Mouse (Mus musculus) MEL (cell line): ENCODE measurements around the gene A730061H03Rik. TPM values are rescaled to one million over a fixed set of nuclear protein-coding genes. Genes with fewer than 3 reads are reported as not detected.

Experiments
- DNase-seq: peaks from one replicate; pipeline ENCODE4 v3.0.0; 2011; ENCODE audit warnings: low read depth, low spot score
- H3K27ac ChIP-seq: 2 replicates; pipeline ENCODE4 v1.5.1; 2012; ENCODE audit warnings: low read depth, mild to moderate bottlenecking, control low read depth, low read length, moderate library complexity; ENCODE audit not compliant: control insufficient read depth
- H3K27me3 ChIP-seq, 2 experiments: fragments of 150-350 bp in 1 of 2; sonication (generic) in 1 of 2; 2 replicates each; pipeline ENCODE4 v1.6.1; 2012; ENCODE audit warnings: low read length in 2 of 2, mild to moderate bottlenecking in 2 of 2, improper control_type of control experiment in 1 of 2, moderate library complexity in 1 of 2; ENCODE audit not compliant: insufficient read depth in 2 of 2, control insufficient read depth in 1 of 2
- H3K36me3 ChIP-seq, 2 experiments: 2 replicates each; pipeline ENCODE4 v1.6.1; 2012 to 2014; ENCODE audit warnings: low read length in 2 of 2, improper control_type of control experiment in 1 of 2, inconsistent platforms in 1 of 2, mild to moderate bottlenecking in 1 of 2; ENCODE audit not compliant: insufficient read depth in 2 of 2, control insufficient read depth in 1 of 2
- H3K4me1 ChIP-seq, 2 experiments: fragments of 150-350 bp in 1 of 2; sonication (generic) in 1 of 2; 2 replicates each; pipeline ENCODE4 v1.6.1; 2012; ENCODE audit warnings: low read length in 2 of 2, improper control_type of control experiment in 1 of 2, mild to moderate bottlenecking in 1 of 2; ENCODE audit not compliant: insufficient read depth in 2 of 2, control insufficient read depth in 1 of 2
- H3K4me3 ChIP-seq, 2 experiments: fragments of 150-350 bp in 1 of 2; sonication (generic) in 1 of 2; 2 replicates each; pipeline ENCODE4 v1.5.1; 2012; ENCODE audit warnings: low read depth in 2 of 2, low read length in 2 of 2, mild to moderate bottlenecking in 2 of 2, moderate library complexity in 2 of 2, control low read depth in 1 of 2, improper control_type of control experiment in 1 of 2; ENCODE audit not compliant: control insufficient read depth in 1 of 2, insufficient read depth in 1 of 2
- H3K79me2 ChIP-seq: 2 replicates; pipeline ENCODE4 v1.6.1; 2012; ENCODE audit warnings: mild to moderate bottlenecking, low read length, moderate library complexity; ENCODE audit not compliant: control insufficient read depth, poor library complexity, insufficient read depth
- H3K9ac ChIP-seq: 2 replicates; pipeline ENCODE4 v1.6.1; 2012; ENCODE audit warnings: low read depth, mild to moderate bottlenecking, control low read depth, low read length, moderate library complexity; ENCODE audit not compliant: control insufficient read depth, poor library complexity, severe bottlenecking
- H3K9me3 ChIP-seq: fragments of 150-350 bp; sonication (generic); replicated peaks from 2 replicates; pipeline ENCODE4 v1.6.1; 2012; ENCODE audit warnings: mild to moderate bottlenecking, low read length, improper control_type of control experiment, moderate library complexity; ENCODE audit not compliant: insufficient read depth
- CHD1 ChIP-seq: IDR thresholded peaks from 2 replicates; pipeline ENCODE4 v1.6.1; 2012; ENCODE audit warnings: low read depth, mild to moderate bottlenecking, inconsistent platforms, low read length, improper control_type of control experiment
- CHD2 ChIP-seq: IDR thresholded peaks from 2 replicates; pipeline ENCODE4 v1.6.1; 2011; ENCODE audit warnings: low read length, improper control_type of control experiment
- CTCF ChIP-seq, 3 experiments: IDR thresholded peaks in 2 of 3; conservative IDR thresholded peaks in 1 of 3; 2 replicates each; pipeline ENCODE4 v1.5.1; 2011 to 2012; ENCODE audit warnings: low read length in 3 of 3, low read depth in 2 of 3, mild to moderate bottlenecking in 2 of 3, improper control_type of control experiment in 1 of 3, inconsistent platforms in 1 of 3, mixed read lengths in 1 of 3, moderate library complexity in 1 of 3; ENCODE audit not compliant: control insufficient read depth in 1 of 3, insufficient read depth in 1 of 3, poor library complexity in 1 of 3, severe bottlenecking in 1 of 3
- E2F4 ChIP-seq: IDR thresholded peaks from 2 replicates; pipeline ENCODE4 v1.6.1; 2011; ENCODE audit warnings: low read depth, low read length, improper control_type of control experiment, borderline replicate concordance
- ELF1 ChIP-seq: IDR thresholded peaks from 2 replicates; pipeline ENCODE4 v1.6.1; 2014; ENCODE audit warnings: low read depth, mild to moderate bottlenecking, inconsistent platforms, low read length, improper control_type of control experiment, moderate library complexity
- ETS1 ChIP-seq: IDR thresholded peaks from 2 replicates; pipeline ENCODE4 v1.6.1; 2012; ENCODE audit warnings: low read depth, mild to moderate bottlenecking, inconsistent platforms, low read length, improper control_type of control experiment, moderate library complexity
- GABPA ChIP-seq: IDR thresholded peaks from 2 replicates; pipeline ENCODE4 v1.6.1; 2012; ENCODE audit warnings: low read depth, mild to moderate bottlenecking, inconsistent platforms, low read length, improper control_type of control experiment, moderate library complexity
- HCFC1 ChIP-seq: IDR thresholded peaks from 2 replicates; pipeline ENCODE4 v1.6.1; 2012; ENCODE audit warnings: low read depth, mild to moderate bottlenecking, inconsistent platforms, low read length, improper control_type of control experiment, moderate library complexity
- JUND ChIP-seq: IDR thresholded peaks from 2 replicates; pipeline ENCODE4 v1.6.1; 2011; ENCODE audit warnings: low read depth, mild to moderate bottlenecking, improper control_type of control experiment, low read length
- MAFK ChIP-seq: IDR thresholded peaks from 2 replicates; pipeline ENCODE4 v1.6.1; 2011; ENCODE audit warnings: low read depth, mild to moderate bottlenecking, low read length, improper control_type of control experiment, borderline replicate concordance
- MAX ChIP-seq: IDR thresholded peaks from 2 replicates; pipeline ENCODE4 v1.6.1; 2011; ENCODE audit warnings: low read length, improper control_type of control experiment
- MAZ ChIP-seq: IDR thresholded peaks from 2 replicates; pipeline ENCODE4 v1.6.1; 2012; ENCODE audit warnings: low read depth, mild to moderate bottlenecking, inconsistent platforms, low read length, improper control_type of control experiment
- MEF2A ChIP-seq: IDR thresholded peaks from 2 replicates; pipeline ENCODE4 v1.6.1; 2014; ENCODE audit warnings: low read depth, mild to moderate bottlenecking, inconsistent platforms, low read length, improper control_type of control experiment; ENCODE audit not compliant: poor library complexity, insufficient replicate concordance, severe bottlenecking; ENCODE audit errors: extremely low read depth
- MXI1 ChIP-seq: IDR thresholded peaks from 2 replicates; pipeline ENCODE4 v1.6.1; 2011; ENCODE audit warnings: mild to moderate bottlenecking, low read depth, low read length, improper control_type of control experiment
- MYC ChIP-seq: IDR thresholded peaks from 2 replicates; pipeline ENCODE4 v1.6.1; 2011; ENCODE audit warnings: low read depth, mild to moderate bottlenecking, low read length, improper control_type of control experiment, moderate library complexity
- NELFE ChIP-seq: IDR thresholded peaks from 2 replicates; pipeline ENCODE4 v1.6.1; 2011; ENCODE audit warnings: low read depth, low read length, improper control_type of control experiment
- NRF1 ChIP-seq: IDR thresholded peaks from 2 replicates; pipeline ENCODE4 v1.6.1; 2014; ENCODE audit warnings: low read depth, mild to moderate bottlenecking, inconsistent platforms, low read length, improper control_type of control experiment, moderate library complexity; ENCODE audit not compliant: poor library complexity, insufficient read depth, severe bottlenecking
- POLR2A ChIP-seq, 2 experiments: IDR thresholded peaks; 2 replicates each; pipeline ENCODE4 v1.6.1; 2011 to 2012; ENCODE audit warnings: low read length in 2 of 2, mild to moderate bottlenecking in 2 of 2, control low read depth in 1 of 2, improper control_type of control experiment in 1 of 2, low read depth in 1 of 2, moderate library complexity in 1 of 2; ENCODE audit not compliant: control insufficient read depth in 1 of 2, insufficient read depth in 1 of 2, poor library complexity in 1 of 2
- POLR2AphosphoS2 ChIP-seq: IDR thresholded peaks from 2 replicates; pipeline ENCODE4 v1.6.1; 2011; ENCODE audit warnings: low read length, improper control_type of control experiment
- POLR2AphosphoS5 ChIP-seq: IDR thresholded peaks from 2 replicates; pipeline ENCODE4 v1.6.1; 2012; ENCODE audit warnings: low read depth, borderline replicate concordance, mild to moderate bottlenecking, inconsistent platforms, low read length, moderate library complexity, mixed read lengths
- RAD21 ChIP-seq: IDR thresholded peaks from 2 replicates; pipeline ENCODE4 v1.6.1; 2011; ENCODE audit warnings: mild to moderate bottlenecking, low read depth, low read length, improper control_type of control experiment
- TCF12 ChIP-seq: IDR thresholded peaks from 2 replicates; pipeline ENCODE4 v1.6.1; 2014; ENCODE audit warnings: low read depth, mild to moderate bottlenecking, inconsistent platforms, low read length, improper control_type of control experiment, moderate library complexity
- UBTF ChIP-seq: IDR thresholded peaks from 2 replicates; pipeline ENCODE4 v1.6.1; 2012; ENCODE audit warnings: low read depth, mild to moderate bottlenecking, inconsistent platforms, low read length, improper control_type of control experiment, moderate library complexity, borderline replicate concordance; ENCODE audit not compliant: insufficient read depth
- USF1 ChIP-seq: IDR thresholded peaks from 2 replicates; pipeline ENCODE4 v1.6.1; 2014; ENCODE audit warnings: low read depth, mild to moderate bottlenecking, inconsistent platforms, low read length, improper control_type of control experiment, moderate library complexity
- ZMIZ1 ChIP-seq: IDR thresholded peaks from 2 replicates; pipeline ENCODE4 v1.6.1; 2012; ENCODE audit warnings: low read depth, mild to moderate bottlenecking, inconsistent platforms, low read length, improper control_type of control experiment, moderate library complexity
- ZNF384 ChIP-seq: IDR thresholded peaks from 2 replicates; pipeline ENCODE4 v1.6.1; 2012; ENCODE audit warnings: low read depth, mild to moderate bottlenecking, inconsistent platforms, low read length, improper control_type of control experiment
- polyA plus RNA-seq, 2 experiments: library from polyadenylated mRNA; stranded (reverse) in 1 of 2; unstranded in 1 of 2; fragments of >175 nt in 1 of 2; fragments of >200 nt in 1 of 2; gene quantifications; 2 replicates each; pipeline versions ENCODE4 v1.2.1 to v1.2.4; 2012; ENCODE audit warnings: low replicate concordance in 2 of 2, low read depth in 1 of 2; ENCODE audit not compliant: insufficient read length in 2 of 2, insufficient read depth in 1 of 2, missing spikeins in 1 of 2
- total RNA-seq: library from RNA; depleted of rRNA; stranded (reverse); fragments of 300-350 nt; gene quantifications from 2 replicates; pipeline ENCODE4 v1.2.3, GENCODE M21; 2012

Gene A730061H03Rik
- total and polyA plus RNA-seq, 3 experiments: 0.73 to 0.86 TPM; not detected in 1

GRCm38 (mm10) chr14:55526674-55527073, 33.5 kb downstream of the A730061H03Rik start:
- Histone ChIP-seq H3K4me1 (no peaks in the 10 kb centered on the region), H3K9ac (no peak overlapping the region), H3K4me3 (no peak overlapping the region), H3K27ac (no peak overlapping the region), H3K9me3 (no peaks in the 10 kb centered on the region), H3K36me3 (no peaks in the 10 kb centered on the region), H3K79me2 (no peaks in the 10 kb centered on the region), H3K27me3 (peaks cover 19 to 33% of the 10 kb centered on the region in 2 experiments)
- DNase-seq: no peak
- TF ChIP-seq UBTF (no peak), MAFK (no peak), MYC (no peak), E2F4 (no peak), RAD21 (no peak), POLR2AphosphoS5 (no peak), MXI1 (no peak), ELF1 (no peak), NELFE (no peak), USF1 (no peak), JUND (no peak), MAX (no peak), CHD1 (no peak), MEF2A (no peak), HCFC1 (no peak)

- peaks cover 13 to 22% of the 10 kb centered on the region in 2 experiments for H3K27me3 ChIP-seq
- TF ChIP-seq ZMIZ1 (no peak), TCF12 (no peak), MAFK (no peak), MAZ (no peak), MAX (no peak), GABPA (no peak), POLR2AphosphoS2 (no peak), JUND (no peak), ETS1 (no peak), POLR2A (IDR thresholded peaks at IDR 0.05; ENCODE audit: control insufficient read depth in 1 of 2, insufficient read depth in 1 of 2, low read depth in 1 of 2, low read length in 2 of 2, poor library complexity in 1 of 2) (no peak), ZNF384 (no peak), USF1 (no peak), NRF1 (no peak), CTCF (IDR thresholded peaks at IDR 0.05 in 2 of 3, conservative IDR thresholded peaks at IDR 0.05 in 1 of 3; ENCODE audit: control insufficient read depth in 1 of 3, insufficient read depth in 1 of 3, low read depth in 2 of 3, low read length in 3 of 3, poor library complexity in 1 of 3, severe bottlenecking in 1 of 3) (no peak), RAD21 (no peak), MXI1 (no peak), CHD2 (no peak)
- TF ChIP-seq, all 39 proteins: peak for 0
- Histone ChIP-seq H3K4me1 (no peaks in the 10 kb centered on the region), H3K36me3 (no peaks in the 10 kb centered on the region), H3K9ac (no peak within 1 kb of the TSS), H3K27ac (no peak within 1 kb of the TSS), H3K79me2 (no peaks in the 10 kb centered on the region), H3K9me3 (no peaks in the 10 kb centered on the region), H3K4me3 (no peak within 1 kb of the TSS)
- no peak for DNase-seq
Measured at GRCm38 (mm10) chr14:55524785-55525184, 35.4 kb downstream of the A730061H03Rik start, which contains the start of gene Nrl. Gene Nrl (minus strand): TSS chr14:55524981.
